Mouse (Mus musculus): Measurements from ENCODE around the gene Pcsk2.

DNA sequence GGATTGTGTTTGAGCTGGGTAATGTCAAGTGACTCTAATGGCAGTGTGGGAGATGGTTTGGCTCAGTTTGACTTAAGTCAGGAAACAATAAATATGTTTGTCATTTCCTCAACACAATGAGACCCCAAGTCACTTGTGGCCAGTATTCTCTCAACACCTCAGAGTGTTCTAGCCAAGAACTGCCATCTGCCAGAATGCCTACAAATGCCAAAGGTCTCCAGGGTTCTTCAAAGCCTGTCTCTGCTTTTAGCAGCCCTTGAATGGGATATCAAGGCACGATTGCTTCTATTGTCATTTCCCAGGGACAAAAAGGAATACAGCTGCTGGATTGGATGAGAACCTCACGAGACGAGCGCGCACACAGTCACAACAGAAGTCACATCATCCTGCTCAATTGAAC, 100.0 kb downstream of the Pcsk2 start:
- no peak for TF ChIP-seq CTCF (IDR thresholded peaks at IDR 0.05)
- no peak for TF ChIP-seq POLR2A (IDR thresholded peaks at IDR 0.05; ENCODE audit: insufficient read depth, low read depth, low read length)
- no peak for TF ChIP-seq EP300 (IDR thresholded peaks at IDR 0.05; ENCODE audit: insufficient read depth, low read depth, low read length)
